Mouse (Mus musculus) heart, embryonic 11.5 days (tissue): ENCODE results near the gene Olfr695. TPM values are rescaled to one million over a fixed set of nuclear protein-coding genes. Genes with fewer than 3 reads are reported as not detected.
"Not testable (repeated sequence)": the region's sequence is repeated elsewhere in the genome, so short reads cannot be mapped to it uniquely, and the experiment has no call there.

Source experiments
- ATAC-seq: fragments of 200-750 bp; cut with Nextera tagmentation; replicated peaks from 2 replicates; pipeline ENCODE4 v1.8.0; 2017; ENCODE audit warnings: moderate library complexity; ENCODE audit not compliant: insufficient number of reproducible peaks, low FRiP score, low TSS enrichment
- H3K27ac ChIP-seq: fragments of 300-500 bp; sonication (generic); 2 replicates; pipeline ENCODE4 v1.5.1; 2014; ENCODE audit warnings: mild to moderate bottlenecking, low read depth, low read length
- H3K27me3 ChIP-seq: fragments of 300-500 bp; sonication (generic); 2 replicates; pipeline ENCODE4 v1.6.1; 2014; ENCODE audit warnings: mild to moderate bottlenecking, low read length, mixed read lengths; ENCODE audit not compliant: control insufficient read depth, insufficient read depth
- H3K36me3 ChIP-seq: fragments of 300-500 bp; sonication (generic); 2 replicates; pipeline ENCODE4 v1.6.1; 2014; ENCODE audit warnings: mild to moderate bottlenecking, low read length, moderate library complexity, mixed read lengths; ENCODE audit not compliant: control insufficient read depth, insufficient read depth
- H3K4me1 ChIP-seq: fragments of 300-500 bp; sonication (generic); 2 replicates; pipeline ENCODE4 v1.6.1; 2014; ENCODE audit warnings: low read length; ENCODE audit not compliant: control insufficient read depth, insufficient read depth
- H3K4me2 ChIP-seq: fragments of 300-500 bp; sonication (generic); 2 replicates; pipeline ENCODE4 v1.6.1; 2014; ENCODE audit warnings: mild to moderate bottlenecking, moderate library complexity
- H3K4me3 ChIP-seq: fragments of 300-500 bp; sonication (generic); 2 replicates; pipeline ENCODE4 v1.5.1; 2014; ENCODE audit warnings: low read depth, low read length
- H3K9ac ChIP-seq: fragments of 300-500 bp; sonication (generic); 2 replicates; pipeline ENCODE4 v1.6.1; 2014; ENCODE audit warnings: mild to moderate bottlenecking, low read depth, low read length, moderate library complexity
- H3K9me3 ChIP-seq: fragments of 300-500 bp; sonication (generic); replicated peaks from 2 replicates; pipeline ENCODE4 v1.6.1; 2016; ENCODE audit warnings: low read length; ENCODE audit not compliant: control insufficient read depth
- WGBS: fragments of 180-500 bp; shearing (Covaris S2); extraction: QIAGEN DNeasy Blood & Tissue Kit; methylation state at CpG from one replicate; pipeline ENCODE4 v1.1.7; 2014; ENCODE audit not compliant: insufficient replicate concordance; 5-methylcytosine and 5-hydroxymethylcytosine counted together
- polyA plus RNA-seq: library from polyadenylated mRNA; unstranded; fragments of >200 nt; fragmentation: Nextera tagmentation; extraction: Ambion mirVana; gene quantifications from 2 replicates; pipeline ENCODE4 v1.2.1, GENCODE M21; 2014

The Olfr695 gene
- not detected in 2 replicates for polyA plus RNA-seq

GRCm38 (mm10) chr7:106716296-106716695 is at the start of gene Olfr695:
Gene Olfr695 (minus strand): TSS chr7:106716396.
- Histone ChIP-seq H3K9me3 (no peaks in the 10 kb centered on the region), H3K9ac (no peak within 1 kb of the TSS), H3K4me1 (no peaks in the 10 kb centered on the region), H3K27me3 (no peaks in the 10 kb centered on the region), H3K4me2 (no peak within 1 kb of the TSS), H3K36me3 (no peaks in the 10 kb centered on the region), H3K27ac (no peak within 1 kb of the TSS), H3K4me3 (no peak within 1 kb of the TSS)
- no peak for ATAC-seq

- not testable (repeated sequence) for H3K4me1 ChIP-seq, H3K27me3 ChIP-seq, H3K27ac ChIP-seq, H3K9ac ChIP-seq, H3K9me3 ChIP-seq, H3K36me3 ChIP-seq, ATAC-seq, H3K4me2 ChIP-seq, H3K4me3 ChIP-seq
- WGBS, result 90% methylated on average over 2 of the region's 2 CpGs
Observed at GRCm38 (mm10) chr7:106761008-106761407, 44.8 kb upstream of the Olfr695 start.

GRCm38 (mm10) chr7:106758800-106759199 is 42.6 kb upstream of the Olfr695 start:
- ATAC-seq, result no peak
- Histone ChIP-seq H3K4me3 (no peak overlapping the region), H3K27ac (no peak overlapping the region), H3K27me3 (no peaks in the 10 kb centered on the region), H3K9ac (no peak overlapping the region), H3K4me2 (no peak overlapping the region), H3K4me1 (no peaks in the 10 kb centered on the region), H3K9me3 (no peaks in the 10 kb centered on the region), H3K36me3 (no peaks in the 10 kb centered on the region)
- WGBS, result 89% methylated on average over 2 of the region's 2 CpGs

GRCm38 (mm10) chr7:106755297-106755696 is 39.1 kb upstream of the Olfr695 start, which contains the start of gene Olfr698:
Gene Olfr698 (minus strand): TSS chr7:106755397.
- H3K4me1 ChIP-seq, result no peaks in the 10 kb centered on the region
- no peaks in the 10 kb centered on the region for H3K9me3 ChIP-seq
- no peaks in the 10 kb centered on the region for H3K27me3 ChIP-seq
- no peak within 1 kb of the TSS for H3K4me3 ChIP-seq
- no peak for ATAC-seq
- H3K36me3 ChIP-seq, result no peaks in the 10 kb centered on the region
- no peak within 1 kb of the TSS for H3K9ac ChIP-seq
- no peak within 1 kb of the TSS for H3K27ac ChIP-seq
- no peak within 1 kb of the TSS for H3K4me2 ChIP-seq

- no peak overlapping the region for H3K4me2 ChIP-seq
- H3K4me3 ChIP-seq, result no peak overlapping the region
- 87% methylated on average over 5 of the region's 5 CpGs for WGBS
- no peak for ATAC-seq
- H3K4me1 ChIP-seq, result no peaks in the 10 kb centered on the region
- H3K9me3 ChIP-seq, result no peaks in the 10 kb centered on the region
- no peak overlapping the region for H3K27ac ChIP-seq
- no peaks in the 10 kb centered on the region for H3K27me3 ChIP-seq
- H3K9ac ChIP-seq, result no peak overlapping the region
- no peaks in the 10 kb centered on the region for H3K36me3 ChIP-seq
Observed at GRCm38 (mm10) chr7:106745811-106746210, 29.6 kb upstream of the Olfr695 start.

GRCm38 (mm10) chr7:106742343-106742742 is 26.1 kb upstream of the Olfr695 start, which contains the start of gene Olfr697:
Gene Olfr697 (minus strand): TSS chr7:106742443.
- no peaks in the 10 kb centered on the region for H3K36me3 ChIP-seq
- H3K4me3 ChIP-seq, result no peak within 1 kb of the TSS
- 81% methylated on average over 1 of the region's 1 CpGs for WGBS

GRCm38 (mm10) chr7:106737028-106737427 is 20.8 kb upstream of the Olfr695 start:
- ATAC-seq, result no peak
- no peak overlapping the region for H3K4me2 ChIP-seq
- no peaks in the 10 kb centered on the region for H3K27me3 ChIP-seq
- H3K9me3 ChIP-seq, result no peaks in the 10 kb centered on the region
- H3K36me3 ChIP-seq, result no peaks in the 10 kb centered on the region
- H3K4me1 ChIP-seq, result no peaks in the 10 kb centered on the region
- no peak overlapping the region for H3K27ac ChIP-seq
- no peak overlapping the region for H3K4me3 ChIP-seq
- H3K9ac ChIP-seq, result no peak overlapping the region

More at GRCm38 (mm10) chr7:106742343-106742742, 26.1 kb upstream of the Olfr695 start, which contains the start of gene Olfr697:
- Histone ChIP-seq H3K9me3 (no peaks in the 10 kb centered on the region), H3K9ac (no peak within 1 kb of the TSS), H3K4me1 (no peaks in the 10 kb centered on the region), H3K27me3 (no peaks in the 10 kb centered on the region), H3K27ac (no peak within 1 kb of the TSS), H3K4me2 (no peak within 1 kb of the TSS)
- no peak for ATAC-seq

- H3K36me3 ChIP-seq, result no peaks in the 10 kb centered on the region
- no peak overlapping the region for H3K27ac ChIP-seq
- no peak overlapping the region for H3K4me3 ChIP-seq
- no peak for ATAC-seq
- H3K9me3 ChIP-seq, result no peaks in the 10 kb centered on the region
- no peak overlapping the region for H3K4me2 ChIP-seq
- no peaks in the 10 kb centered on the region for H3K4me1 ChIP-seq
- 63% methylated on average over 2 of the region's 2 CpGs for WGBS
- no peak overlapping the region for H3K9ac ChIP-seq
- no peaks in the 10 kb centered on the region for H3K27me3 ChIP-seq
Observed at GRCm38 (mm10) chr7:106733717-106734116, 17.5 kb upstream of the Olfr695 start.

GRCm38 (mm10) chr7:106725654-106726053 is 9.5 kb upstream of the Olfr695 start:
- not testable (repeated sequence) for H3K36me3 ChIP-seq, H3K4me1 ChIP-seq, H3K27me3 ChIP-seq, H3K27ac ChIP-seq, H3K4me2 ChIP-seq, H3K9ac ChIP-seq, H3K9me3 ChIP-seq, H3K4me3 ChIP-seq, ATAC-seq
- 82% methylated on average over 2 of the region's 2 CpGs for WGBS
